Mouse (Mus musculus) CD4-positive, CD25-positive, alpha-beta regulatory T cell, adult 2 months (primary cell): ENCODE data around the gene Sorcs2.

Experiments
- DNase-seq: peaks from one replicate; pipeline ENCODE4 v3.0.0-alpha.2; 2012; ENCODE audit warnings: low read depth, low spot score

Gene Sorcs2

DNA sequence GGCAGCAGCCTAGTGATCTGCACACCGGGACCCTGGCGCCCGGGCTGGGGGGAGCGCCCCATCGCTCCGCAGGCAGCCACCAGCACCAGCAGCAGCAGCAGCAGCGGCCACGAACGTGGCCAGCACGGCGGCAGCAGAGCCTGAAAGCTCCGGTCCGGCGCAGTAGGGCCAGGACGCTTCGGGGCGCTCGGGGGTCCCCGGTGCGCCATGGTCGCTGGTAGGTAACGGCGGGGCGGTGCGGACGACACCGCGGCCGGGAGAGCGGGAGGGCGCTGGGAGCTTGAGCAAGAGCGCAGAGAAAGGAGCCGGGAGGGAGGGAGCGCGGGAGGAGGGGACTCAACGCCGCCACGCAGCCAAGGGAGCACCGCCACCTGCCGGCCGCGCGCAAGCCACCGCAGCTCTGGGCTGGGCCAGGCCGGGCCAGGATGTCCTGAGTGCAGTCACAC, at the start of gene Sorcs2:
Gene Sorcs2, minus strand, starts transcription at position 303 of the 446 bp plus-strand sequence.
- DNase-seq: peak; percentile 92

DNA sequence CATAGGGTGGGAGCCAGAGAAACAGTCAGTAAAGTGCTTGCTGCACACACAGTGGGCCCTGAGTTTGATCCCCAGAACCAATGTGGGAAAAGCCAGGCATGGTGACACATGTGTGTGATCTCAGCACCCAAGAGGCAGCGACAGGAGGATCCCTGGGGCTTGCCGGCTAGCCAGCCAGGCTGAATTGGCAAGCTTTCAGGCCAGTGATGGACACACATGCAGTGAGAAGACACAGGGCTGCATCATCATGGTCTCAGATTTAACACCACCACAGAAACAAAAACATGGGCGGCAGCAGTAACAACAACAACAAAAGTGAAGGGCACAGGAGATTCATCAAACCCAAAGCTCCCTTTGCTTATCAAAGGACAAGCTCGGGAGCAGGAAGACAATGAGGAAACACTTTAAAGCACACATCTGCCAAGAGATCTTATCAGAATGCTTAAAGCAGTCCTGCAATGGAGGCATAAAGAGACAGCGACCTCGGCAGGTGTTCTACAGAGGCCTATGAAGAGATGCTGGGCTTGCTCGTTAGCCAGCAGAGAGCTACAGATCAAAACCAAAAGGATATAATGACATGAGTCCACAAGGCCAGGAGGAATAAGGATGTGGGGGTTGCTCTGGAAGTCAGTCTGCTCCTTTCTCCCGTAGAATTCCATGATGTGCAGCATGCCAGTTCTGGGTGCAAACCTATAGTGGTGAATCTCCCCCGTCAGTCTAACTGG, 48.4 kb upstream of the Sorcs2 start:
- no peak for DNase-seq

DNA sequence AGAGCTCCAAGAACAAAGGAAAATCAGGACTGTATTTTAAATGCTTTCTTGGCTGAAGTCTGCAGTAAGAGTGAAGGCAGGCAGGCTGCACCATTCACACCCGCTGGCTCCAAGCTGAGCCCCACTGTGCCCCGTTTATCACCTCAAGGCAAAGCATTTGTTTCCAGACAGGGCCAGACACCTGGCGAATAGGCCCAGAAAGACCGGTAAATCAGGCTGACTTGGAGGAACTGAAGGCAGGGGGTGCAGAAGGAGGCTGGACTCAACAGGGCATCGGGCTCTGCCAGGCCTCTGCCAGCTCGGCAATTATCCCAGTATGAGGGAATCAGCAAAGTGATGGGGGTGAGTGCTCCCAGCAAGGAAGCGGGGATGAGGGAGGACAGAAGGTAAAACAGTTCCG, 47.1 kb upstream of the Sorcs2 start:
- no peak for DNase-seq

DNA sequence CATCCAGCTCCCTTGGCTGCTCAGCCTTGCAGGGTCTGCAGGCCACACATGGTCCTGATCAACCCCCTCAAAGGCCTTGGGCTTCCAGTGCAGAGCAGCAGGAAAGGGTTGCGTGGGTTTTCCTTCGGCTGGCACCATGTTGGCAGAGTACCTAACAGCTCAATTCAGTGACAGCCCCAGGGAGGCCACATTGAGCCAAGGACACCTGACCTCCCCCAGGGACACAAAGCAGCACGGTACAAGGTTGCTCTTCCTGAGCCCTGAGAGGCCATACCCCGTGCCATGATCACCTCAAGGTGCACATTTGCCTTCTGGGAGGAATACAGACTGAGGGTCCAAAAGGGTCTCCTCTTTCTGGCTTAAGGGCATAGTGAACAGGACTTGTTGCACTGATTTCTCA, 46.7 kb upstream of the Sorcs2 start:
- DNase-seq: no peak

DNA sequence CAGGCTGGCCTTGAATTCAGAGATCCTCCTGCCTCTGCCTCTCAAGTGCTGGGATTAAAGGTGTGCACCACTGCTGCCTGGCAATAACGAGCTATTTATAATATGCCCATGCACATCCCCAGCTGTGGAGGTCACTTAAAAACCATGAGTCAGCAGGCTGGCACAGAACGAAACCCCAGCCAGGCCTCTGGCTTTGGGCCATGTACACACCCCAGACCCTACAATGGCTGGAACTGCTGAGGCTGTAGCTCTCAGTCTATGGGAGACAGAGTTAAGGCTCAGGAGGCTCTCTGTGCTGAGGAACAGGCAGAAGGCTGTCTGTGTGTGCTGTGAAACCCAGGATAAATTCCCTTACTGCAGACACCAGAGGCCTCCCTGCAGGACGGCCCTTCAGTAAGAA, 42.8 kb upstream of the Sorcs2 start:
- DNase-seq: no peak

DNA sequence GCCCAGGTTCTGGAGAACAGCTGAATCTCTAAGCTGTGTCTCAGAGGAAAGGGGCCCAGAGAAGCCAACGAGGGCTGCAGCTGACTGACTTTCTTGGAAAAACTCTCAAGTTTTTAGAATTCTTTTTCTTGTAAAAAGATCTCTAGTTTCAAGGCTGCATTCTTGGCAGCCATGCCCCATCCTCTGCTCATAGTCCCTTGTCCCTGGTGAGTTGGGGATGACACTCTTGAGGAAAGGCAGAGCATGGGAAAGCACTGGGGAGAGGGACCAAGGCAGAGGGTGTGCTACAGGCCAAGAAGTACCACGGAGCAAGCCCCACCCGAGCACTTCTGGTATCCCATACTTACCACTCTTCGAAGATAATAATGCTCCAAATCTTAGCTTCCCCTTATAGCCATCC, 38.9 kb upstream of the Sorcs2 start:
- DNase-seq: no peak

DNA sequence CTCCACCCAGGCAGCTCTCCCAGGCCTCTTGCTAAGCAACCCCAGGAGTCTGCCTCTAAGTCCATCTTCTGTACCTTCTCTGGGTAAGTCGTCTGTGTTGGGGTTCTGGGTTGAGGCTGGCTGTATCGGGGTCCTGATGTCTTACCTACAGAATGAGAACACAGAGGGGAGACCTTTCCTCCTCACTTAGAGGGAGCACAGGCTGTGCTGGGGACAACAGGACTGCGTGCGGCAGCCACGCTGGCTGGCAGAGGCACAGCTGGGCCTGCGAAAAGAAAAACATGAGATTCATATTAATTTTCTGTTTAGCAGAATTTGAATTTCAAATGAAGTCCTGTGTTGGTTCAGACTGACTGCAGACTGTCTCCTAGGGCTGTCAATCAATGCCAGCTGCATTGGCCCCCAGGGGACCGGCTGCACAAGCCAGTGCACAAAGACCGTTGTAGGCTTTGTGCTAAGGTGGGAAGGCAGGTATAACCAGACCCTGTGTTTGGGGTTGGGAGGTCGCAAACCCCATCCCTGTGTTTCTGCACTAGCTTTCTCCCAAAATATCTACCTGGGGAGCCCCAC, 36.5 kb upstream of the Sorcs2 start:
- no peak for DNase-seq

DNA sequence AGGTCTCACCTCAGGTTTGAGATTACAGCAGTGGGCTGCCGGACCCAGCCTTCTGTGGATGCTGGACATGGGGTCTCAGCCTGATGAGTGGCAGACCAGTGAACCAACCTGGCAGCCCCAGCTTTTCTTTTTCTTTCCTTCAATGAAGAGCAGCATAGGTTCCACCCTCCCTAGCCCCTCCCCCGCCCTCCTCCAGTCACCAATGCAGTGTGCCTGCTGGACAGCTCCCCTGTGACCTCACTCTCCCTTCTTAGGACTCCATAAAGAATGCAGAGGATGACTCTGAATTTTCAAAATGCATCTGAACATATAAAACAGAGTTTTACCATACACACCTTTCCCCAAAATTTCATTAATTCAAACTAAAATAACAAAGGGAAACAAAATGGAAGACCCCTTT, 33.8 kb upstream of the Sorcs2 start:
- DNase-seq: no peak

DNA sequence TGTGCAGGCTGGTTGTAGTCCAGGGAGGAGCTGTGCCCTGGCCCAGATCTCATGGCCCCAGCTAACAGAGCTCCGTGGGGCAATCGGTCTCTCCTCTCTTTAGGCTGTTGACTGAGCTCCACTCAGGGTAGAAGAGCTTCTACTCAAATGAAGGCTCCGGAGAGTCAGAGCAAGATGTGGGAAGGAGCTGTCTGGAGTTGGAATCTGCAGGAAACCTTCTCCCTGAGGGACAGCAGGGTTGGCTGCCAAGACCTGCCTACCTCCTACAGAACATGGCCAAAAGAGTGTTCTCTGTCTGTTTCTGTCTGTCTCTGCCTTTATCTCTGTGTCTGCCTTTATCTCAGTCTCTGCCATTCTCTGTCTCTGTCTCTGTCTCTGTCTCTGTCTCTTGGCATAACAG, 31.6 kb upstream of the Sorcs2 start:
- no peak for DNase-seq

DNA sequence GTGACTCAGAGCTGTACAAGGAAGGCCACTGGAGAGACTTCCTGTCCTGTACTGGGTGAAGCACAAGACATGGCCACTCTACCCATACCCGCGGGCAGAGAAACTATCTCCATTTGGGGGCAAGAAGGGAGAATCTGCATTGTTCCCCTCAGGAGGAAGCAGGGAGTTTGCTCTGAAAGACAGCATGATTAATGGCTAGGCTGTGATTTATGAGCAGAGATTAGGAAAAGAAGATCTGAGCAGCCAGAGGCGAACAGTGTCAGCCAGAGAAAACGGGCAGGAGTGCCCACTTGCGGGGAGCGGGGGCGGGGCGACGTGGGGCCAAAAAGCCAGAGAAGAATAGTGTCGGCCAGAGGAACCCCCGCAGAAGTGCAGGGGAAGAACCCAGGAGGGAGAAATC, 29.9 kb upstream of the Sorcs2 start:
- no peak for DNase-seq

DNA sequence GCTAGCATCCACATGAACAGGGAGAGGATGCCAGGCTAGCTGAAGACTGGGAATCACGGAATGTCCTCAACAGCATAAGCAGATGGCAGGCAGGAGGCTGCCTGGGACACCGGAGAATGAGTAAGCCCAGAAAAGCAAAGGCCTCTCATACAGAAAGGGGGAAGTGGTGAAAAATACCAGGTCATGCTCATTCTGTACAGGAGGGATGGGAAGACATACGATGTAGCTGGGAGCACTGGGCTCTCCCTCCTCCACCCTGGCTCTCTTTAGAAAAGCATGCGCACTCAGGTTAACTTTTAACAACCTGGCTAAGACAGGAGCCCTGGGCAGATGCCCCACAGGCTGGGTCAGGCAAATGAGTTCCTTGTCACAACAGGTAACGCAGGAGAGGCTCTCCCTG, 28.5 kb upstream of the Sorcs2 start:
- no peak for DNase-seq

DNA sequence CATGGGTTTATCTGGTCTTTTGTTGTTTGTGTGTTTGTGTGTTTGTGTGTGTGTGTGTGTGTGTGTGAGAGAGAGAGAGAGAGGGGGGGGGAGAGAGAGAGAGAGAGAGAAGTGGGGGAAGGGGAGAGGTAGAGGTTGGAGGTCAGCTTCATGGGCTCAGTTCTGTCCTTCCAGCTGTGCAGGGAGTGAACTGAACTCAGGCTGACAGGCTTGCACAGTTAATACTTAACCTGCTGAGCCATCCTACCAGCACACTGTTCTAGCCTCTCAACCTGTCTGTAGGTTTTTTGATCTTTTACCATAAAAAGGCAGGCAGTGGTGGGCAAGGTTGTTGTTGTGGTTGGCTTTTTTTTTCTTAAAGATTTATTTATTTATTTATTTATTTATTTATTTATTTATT, 26.7 kb upstream of the Sorcs2 start:
- DNase-seq: no peak

DNA sequence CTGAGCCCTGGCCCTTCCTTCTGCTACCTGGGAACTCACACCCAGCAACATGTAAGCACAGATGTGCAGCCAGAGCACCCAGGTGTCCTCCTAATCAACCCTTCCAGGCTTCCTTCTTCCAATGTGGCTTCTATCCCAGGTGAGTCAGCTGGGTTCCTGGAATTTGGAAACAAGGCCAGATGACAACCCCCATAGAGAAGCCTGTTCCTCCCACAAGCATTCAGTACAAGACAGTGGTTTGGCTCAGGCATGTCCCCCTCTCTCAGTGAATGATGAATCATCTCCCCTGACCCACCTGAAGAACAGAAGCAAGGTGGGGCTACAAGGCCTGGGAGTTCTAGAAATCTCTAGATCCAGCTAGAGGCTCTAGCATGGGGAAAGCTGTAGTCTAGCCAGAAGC, 24.8 kb upstream of the Sorcs2 start:
- DNase-seq: no peak

DNA sequence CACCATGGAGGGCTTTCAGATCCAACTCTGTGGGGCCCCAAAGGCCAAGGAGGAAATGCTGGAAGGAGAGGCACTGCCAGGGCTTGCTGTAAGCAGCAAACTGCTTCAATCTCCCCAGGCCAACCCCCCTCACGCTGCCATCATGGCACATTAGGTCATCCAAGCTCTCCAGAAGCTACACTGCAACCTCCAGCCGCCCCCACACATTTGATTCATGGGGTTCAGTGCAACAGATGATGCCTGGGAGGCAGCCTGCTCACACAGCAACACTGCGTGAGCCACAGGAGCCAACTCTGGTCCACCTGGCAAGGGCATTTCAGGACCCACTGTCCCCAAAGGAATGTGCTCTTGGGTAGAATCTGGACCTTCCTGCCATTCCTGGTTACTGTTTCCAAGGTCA, 21.9 kb upstream of the Sorcs2 start:
- no peak for DNase-seq

DNA sequence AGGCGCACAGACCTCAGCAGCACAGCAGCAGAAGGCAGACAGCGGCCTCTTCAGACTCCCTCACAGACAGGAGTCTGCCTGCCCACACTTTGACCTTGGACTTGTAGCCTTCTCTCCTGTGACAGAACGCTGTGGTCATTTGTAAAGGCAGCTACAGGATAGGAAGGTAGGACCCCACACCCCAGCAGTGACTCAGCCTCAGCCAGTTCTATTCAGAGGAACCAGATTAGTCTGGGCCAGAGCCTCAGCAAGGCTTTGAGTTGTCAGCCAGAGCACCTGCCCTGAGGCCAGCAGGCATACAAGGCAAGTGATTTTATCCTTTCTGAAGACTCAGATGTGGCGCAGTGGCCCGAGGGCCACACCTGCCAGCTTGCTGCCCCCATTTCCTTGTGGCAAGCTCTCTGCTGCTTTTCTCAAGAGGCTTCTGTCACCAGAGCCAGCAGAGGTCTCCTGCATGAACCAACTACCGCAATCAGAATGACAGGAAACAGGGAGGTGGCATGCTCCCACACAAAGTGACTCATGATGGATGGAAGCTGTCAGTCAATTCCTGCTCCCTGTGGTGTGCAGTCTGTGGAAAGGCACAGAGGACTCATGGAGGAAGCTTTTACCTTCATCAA, 16.9 kb upstream of the Sorcs2 start:
- DNase-seq: no peak

DNA sequence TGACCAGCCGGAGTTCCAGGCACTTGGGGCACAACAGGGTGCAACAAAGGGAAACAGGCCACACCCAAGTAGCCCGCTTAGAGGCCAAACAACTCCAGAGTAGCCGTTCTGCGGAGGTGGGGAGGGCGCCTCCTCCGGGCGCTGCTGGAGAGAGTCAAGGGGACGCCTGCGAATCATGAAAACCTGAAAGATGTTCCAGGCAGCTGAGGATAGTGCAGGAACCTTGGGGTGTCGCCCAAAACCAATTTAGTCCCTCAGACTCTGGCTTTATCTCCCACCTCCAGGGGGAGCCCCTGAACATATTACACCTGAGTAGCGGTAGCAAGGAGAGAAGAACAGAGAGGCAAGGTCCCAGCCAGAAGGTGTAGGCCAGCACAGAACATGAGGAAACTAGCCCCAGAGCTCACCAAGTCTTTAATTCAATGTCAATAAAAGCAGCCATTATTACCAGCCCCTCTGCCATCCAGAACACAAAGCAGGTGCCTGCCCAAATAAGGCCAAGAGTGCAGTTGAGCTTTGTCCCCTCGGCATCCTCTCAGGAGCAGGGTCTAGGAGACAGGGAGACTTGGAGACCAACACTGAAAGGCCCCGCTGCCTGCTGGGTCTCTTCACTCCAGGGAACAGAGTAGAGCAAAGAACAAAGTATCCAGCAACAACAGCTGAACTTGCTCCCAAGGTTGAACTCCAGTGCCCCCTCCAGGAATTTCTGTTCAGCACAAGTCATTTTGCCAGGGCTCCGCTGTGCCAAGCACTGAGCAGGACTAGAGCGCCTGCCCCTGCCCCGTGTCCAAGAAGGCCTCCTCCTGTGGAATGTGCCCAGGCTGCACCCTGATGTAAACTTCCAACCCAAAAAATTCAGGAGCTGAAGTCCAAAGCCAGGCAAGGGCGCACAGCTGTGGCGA, 775 bp upstream of the Sorcs2 start:
- peak; percentile 78 for DNase-seq

DNA sequence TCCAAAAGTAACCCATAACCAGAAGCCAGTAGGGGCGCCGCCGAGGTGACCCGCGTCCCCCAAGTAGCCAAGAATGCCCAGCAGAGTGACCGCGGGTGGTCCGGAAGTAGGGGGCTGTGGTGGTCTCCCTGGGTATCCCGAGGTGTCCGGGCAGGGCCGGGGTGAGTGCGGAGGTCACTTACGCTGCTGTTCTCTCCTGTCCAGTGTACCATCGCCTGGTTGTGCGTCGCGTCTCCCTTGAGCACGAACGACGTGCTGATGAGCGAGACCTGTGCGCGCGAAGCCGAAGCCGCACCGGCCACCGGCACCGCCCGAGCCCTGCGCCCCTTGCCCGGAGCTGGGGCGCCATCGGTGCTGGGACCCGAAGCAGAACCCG, 567 bp downstream of the Sorcs2 start:
- no peak for DNase-seq

DNA sequence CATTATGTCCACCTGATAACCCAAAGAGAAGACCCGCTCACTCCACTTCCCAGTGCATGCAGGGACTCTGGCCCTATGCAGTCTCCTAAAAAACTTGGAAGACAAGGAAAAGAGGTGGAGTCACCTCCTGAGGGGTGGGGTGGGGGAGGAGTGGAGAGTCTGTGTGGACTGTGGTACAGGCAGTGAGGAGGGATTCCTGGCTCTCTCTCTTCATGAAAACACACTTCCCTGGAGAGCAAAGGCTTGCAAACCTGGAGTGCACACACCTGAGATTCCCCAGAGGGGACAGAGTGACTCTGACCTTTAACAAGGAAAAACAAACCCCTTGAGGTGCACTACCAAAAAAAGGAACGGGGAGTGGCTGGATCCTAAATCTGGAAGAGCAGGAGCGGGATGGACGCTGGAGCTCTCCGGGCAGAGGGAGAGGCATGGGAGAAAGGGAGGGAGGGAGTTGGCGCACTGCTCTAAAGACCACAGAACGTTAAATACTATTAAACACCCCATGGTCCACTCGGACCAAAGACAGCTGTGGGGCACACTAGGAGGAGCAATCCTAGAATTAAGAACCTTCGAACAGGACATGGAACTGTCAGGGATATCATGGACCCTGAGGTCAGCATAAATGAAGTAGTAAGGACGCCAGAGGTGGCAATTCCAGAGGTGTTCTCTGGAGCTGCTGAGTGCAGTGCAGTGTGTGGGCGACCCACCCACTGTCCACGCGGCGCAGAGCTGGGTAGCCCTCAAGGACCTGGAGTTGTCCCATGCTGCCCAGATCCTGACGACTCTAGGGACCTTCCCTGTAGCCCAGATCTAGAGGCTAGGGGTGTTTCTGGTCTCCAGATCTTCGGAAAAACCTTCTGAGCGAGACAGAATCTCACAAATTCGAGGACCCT, 1.2 kb downstream of the Sorcs2 start:
- peak; percentile 16 for DNase-seq

DNA sequence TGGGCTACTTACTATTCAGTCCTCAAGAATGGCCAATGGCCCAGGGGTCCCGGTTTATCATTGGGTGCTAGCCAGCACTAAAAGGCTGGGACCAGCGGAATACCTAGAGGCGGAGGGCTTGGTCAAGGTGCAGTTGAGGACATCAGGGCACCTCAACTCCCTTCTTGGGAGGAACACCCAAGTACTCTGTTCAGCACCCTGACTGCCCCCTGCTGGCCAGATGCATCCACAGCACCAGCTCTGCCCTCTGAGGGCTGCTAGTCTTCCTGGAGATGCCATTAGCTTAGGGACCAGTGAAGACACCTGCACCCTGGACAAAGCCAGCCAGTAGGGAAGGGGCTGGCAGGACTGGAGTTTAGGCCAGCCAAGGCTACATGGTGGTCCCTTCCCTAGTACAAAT, 1.9 kb downstream of the Sorcs2 start:
- peak; percentile 89 for DNase-seq

DNA sequence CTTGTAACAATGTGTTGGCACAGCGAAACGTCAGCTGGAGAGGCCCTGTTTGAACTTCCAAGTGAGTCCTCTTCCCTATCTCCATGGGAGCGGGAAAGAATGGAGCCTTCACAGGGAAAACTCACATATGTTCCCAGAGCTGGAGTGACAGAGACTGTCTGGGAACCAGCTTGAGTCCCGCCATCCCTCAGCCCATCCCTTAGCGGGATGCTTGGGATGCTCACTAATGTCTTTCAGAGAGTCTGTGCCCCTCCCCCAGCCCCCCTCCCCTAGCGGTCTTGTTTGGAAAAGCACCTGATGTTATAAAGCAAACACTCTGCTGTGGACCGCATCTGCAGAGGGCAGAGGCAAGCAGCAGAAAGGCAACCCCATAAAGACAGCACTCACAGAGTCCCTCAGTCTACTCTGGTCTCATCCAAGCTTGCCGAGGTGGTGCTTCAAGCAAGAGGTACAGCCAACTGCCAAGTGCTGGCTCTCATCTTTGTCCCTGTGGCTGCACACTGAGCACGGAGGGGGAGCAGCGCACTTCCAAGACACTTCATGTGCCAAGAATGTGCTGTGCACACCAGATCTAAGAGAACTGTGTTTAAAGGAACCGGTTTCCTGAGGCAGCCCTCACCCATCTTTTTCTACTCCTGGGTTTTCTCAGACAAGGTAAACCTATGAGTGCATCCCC, 3.0 kb downstream of the Sorcs2 start:
- DNase-seq: no peak

DNA sequence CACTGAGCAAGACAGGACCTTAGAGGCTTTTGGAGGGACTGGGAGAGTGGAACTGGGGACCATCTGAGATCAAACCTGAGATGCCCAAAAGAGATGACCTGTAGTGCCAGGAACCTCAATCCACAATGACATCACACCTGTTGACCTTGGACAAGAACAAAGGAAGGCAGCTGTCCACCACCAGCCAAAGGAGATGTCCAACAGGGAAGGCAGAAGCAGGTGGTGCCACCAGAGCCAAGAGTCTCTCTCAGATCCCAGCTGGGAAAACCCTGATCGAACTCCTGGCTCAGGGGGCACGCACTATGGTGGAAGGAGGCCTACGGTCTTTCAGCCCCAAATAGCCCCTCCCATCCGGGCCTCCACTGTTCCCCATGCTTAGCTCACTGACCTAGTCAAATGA, 6.2 kb downstream of the Sorcs2 start:
- DNase-seq: no peak
